Mouse (Mus musculus) mature B cell (primary cell): Measurements from ENCODE around the gene Hsd17b1.
"Not testable (repeated sequence)": the region's sequence is repeated elsewhere in the genome, so short reads cannot be mapped to it uniquely, and the experiment has no call there.

ENCODE experiments used
- in situ Hi-C: fragments of 300-500 bp; cut with MboI; formaldehyde crosslinking; loops from 2 replicates; pipeline ENCODE4 v1.14.3; 2019

Gene Hsd17b1

DNA sequence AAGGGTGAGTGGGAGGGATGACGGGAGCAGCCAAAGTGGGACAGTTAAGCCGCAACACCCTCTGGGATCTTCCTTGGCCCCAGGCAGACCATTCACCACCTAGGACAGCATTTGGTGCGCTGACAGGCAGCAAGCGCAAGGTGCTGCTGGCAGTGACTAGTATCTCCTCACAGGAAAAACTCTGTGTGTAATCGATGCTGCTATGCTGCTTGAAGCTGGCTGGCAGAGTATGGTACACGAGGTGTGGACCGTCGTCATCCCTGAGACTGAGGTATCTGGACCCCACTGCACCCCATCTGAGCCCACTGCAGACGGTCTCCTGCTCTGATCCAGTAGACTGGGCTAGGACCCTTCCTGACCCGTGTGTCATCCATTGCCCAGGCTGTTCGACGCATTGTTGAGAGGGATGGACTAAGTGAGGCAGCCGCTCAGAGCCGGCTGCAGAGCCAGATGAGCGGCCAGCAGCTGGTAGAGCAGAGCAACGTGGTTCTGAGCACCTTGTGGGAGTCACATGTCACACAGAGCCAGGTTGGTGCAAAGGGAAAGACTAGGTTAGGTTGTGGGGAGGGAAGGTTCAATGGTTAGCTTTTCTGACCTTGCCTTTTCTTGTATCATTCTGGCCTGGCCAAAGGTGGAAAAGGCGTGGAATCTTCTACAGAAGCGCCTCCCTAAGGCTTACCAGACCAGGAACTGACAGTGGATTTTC, 7.6 kb downstream of the Hsd17b1 start:
- in situ Hi-C loops, result no loop called here

DNA sequence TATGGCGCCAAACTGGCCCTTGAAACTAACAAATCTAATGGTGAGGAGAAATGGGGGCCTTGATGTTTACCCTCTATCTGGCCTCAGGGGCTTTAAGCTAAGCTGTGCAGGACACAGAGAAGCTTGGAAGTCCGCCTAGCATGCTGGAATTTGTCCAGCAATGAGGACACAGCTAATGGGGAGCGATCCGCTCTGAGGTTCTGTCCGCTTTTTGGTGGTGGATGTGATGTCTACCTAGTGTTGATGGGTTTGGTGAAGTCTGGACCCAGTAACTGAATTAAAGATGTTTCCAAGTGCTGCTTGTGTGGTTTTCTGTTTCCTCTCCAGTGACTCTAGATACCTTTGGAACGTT, 8.1 kb downstream of the Hsd17b1 start:
- in situ Hi-C loops, result no loop called here

DNA sequence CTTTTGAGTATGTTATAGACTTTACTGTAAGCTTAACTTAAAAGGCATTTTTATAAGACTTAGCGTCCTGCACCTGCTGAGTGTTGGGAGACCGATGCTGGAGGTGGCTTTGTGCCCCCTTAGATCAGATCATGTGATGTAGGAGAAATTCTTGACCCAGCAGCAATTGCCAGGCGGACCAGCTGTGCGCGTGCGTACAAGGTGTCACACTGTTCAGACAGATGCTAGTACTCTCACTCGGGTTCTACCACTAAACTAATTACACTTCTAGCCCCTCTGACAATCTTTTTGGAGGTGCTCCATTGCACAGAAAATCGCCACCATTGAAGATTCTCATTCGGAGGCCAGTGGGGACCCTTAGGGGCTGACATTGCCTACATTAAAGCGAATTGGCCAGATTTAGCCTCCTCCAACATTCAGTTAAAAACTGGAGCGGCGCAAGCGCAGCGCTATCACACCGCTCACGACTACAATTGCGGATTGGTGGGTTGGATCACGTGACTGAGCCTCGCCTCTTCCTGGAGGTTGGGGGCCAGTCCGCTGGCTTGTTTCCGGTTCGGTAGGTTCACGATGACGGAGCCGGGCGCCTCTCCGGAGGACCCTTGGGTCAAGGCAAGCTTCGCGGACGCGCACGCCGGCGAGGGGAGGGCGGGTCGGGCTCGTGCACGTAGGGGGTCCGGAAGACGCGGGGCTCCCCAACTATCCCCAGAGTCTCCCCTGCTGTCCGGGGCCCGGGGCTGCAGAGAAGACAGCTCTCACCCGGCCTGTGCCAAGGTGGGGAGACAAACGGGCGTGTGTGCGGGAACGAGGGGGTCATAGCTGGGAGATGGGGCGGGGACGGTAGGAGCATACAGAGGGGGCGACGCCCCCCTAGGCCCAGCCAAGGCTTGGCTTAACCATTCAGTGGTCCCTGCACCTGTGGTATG, 8.8 kb downstream of the Hsd17b1 start, which contains the start of gene Mlx:
TSS of gene Mlx (plus strand) at position 522 of the 926 bp plus-strand sequence.
- in situ Hi-C loops, result no loop called here

DNA sequence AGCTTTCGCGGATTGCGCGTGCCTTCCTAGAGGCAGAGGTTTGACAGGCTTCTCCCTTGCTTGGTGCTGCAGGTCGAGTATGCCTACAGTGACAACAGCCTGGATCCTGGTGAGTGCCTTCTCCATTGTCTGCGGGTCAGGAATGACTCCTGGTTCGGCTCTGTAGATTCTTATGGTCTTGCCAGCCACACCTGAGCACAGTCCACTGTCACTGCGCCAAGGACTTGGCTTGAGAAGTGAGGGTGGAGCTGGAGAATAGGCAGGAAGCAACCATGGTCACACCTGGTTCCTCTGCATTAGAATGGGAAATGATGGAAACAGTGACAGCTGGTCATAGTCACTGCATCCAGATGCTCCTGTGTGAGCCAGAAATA, 9.5 kb downstream of the Hsd17b1 start:
- in situ Hi-C loops, result no loop called here

DNA sequence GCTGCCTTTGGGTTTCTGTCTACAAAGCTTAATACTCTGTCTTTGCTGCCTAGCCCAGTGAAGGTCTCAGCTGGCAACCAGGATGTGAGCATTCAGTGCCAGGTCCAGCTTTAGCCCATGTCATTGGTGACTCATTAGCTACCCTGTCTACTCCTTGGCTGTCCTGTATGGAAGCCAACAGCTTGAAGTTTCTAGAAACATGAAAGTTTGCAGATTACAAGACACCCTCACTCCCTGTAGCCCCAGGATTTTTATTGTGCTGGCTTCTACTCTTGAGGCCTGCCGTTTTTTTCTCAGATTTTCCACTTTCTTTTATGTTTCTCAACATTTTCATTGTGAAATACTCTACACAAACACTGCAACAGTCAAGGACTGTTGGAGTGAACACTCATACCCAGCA, 11.7 kb downstream of the Hsd17b1 start:
- in situ Hi-C loops, result no loop called here

DNA sequence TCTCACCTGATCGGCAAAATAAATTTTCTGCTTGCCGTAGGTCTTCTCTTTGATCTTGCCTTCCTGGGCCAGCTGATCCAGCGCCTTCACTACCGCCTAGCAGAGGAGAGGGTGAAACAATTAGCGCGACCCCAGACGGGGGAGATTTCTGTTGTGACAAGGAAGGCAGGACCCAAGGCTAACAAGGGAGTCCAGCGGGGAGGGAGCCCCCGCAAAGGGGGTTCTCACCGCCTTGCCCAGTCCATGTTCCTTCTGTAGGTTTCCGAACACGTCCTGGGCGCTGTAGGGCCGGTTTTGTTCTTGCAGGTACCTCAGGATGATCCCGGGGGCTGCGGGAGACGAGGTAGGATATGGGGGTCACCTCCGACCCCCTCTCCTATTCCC, 16.7 kb downstream of the Hsd17b1 start:
- in situ Hi-C loops, result no loop called here

DNA sequence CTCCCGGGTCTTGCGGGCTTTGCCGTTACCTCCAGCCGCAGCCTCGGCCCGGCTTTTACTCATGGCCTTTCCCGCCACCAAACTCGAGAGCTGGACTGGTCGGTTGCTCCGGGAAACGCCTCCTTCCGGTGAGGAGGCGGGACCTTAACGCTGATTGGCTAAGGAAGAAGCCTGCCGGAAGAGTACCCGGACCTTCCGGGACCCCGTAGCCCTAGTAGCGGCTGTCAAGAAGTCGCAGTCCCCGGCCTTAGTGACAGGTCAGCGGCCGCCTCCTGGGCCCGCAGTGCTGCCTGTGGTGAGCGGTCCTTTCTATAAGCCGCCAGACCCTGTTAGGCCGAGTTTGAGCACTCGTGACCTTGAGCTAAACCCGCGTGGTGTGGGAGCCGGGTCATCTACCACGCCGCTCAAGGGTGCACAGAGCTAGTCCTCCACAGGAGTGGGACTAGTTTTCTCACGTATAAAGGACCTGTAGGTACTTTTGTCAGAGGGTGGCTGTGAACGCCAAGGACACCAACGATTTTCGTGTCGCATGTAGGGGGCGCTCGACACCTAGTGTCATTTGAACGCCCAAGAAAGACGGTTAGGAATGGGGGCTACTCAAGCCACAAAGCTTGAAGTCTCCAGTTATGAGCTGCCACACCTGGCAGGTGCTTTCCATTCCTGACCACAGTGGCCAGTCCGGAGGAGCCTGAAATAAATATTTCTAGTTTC, 17.3 kb downstream of the Hsd17b1 start, which contains the start of gene Psmc3ip:
TSS of gene Psmc3ip (minus strand) at position 123 of the 711 bp plus-strand sequence.
- in situ Hi-C loops, result no loop called here

DNA sequence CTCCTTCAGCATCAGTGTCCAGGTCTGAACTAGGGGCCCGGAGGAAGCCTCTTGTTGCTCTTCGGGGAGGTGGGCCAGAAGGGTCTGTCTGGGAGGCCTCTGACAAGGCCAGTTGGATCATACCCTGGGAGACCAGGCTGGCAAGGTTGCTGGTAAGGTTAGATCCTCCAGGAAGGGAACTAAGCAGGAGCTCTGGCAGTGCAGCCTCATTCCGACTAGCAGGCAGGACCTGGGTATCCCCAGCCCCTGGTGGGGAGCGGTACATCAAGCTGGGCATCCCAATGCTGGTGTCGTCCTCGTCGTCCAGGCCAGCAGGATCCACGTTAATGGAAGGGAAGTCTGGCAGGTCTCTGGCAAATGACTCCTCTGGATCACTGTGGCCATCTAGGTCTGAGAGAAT, 20.0 kb downstream of the Hsd17b1 start:
- in situ Hi-C loops, result no loop called here

DNA sequence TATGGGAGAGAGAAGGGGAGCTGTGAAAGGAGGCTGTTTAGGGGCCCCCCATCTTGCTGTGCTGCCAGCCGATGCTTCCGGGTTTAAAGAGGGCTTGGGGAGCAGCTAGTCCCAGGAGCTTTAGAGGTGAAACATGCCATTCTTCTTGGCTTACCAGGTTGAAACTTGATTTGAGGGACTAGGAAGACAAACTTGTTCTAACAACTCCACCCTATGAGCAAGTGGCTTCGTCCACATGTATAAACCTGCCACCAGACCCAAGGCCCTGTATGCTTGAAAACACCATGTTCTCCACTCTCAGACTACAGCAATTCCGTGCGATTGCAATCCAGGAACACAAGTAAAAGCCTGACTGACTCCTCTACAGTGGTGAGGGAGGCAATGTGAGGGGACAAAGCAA, 24.8 kb downstream of the Hsd17b1 start:
- in situ Hi-C loops, result no loop called here

DNA sequence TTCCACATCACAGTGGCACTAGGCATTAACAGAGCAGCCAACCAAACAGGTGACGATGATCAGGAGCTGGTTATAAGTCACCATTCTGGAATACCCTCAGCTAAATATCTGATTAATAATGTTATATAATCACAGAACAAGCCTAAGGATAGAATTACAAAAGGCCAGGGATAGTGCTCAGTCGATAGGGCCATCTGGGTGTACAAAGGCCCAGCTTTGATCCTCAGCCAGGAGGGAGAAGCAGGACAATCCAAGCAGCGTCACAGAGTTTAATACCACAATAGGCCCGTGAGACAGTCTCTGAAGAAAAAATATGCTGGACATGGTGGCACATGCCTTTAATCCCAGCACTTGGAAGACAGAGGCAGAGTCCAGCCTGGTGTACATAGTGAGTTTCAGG, 31.1 kb downstream of the Hsd17b1 start:
- in situ Hi-C loops, result no loop called here

DNA sequence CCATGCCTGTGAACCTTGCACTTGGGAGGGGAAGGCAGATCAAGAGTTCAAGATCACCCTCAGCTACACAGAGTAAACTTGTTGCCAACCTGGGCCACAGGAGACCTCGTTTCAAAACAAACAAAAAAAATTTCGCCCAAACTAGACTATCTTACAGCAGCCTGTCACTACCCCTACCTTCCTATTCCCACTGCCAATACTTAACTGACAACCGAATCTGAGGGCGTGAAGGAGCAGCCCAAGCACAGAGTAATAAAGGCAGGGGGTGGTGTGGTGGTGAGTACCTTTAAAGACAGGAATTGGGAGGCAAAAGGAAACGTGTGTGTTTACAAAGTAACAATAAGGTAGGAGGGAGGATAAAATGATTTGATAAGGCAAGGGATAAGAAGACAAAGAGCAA, 32.5 kb downstream of the Hsd17b1 start:
- in situ Hi-C loops, result no loop called here

DNA sequence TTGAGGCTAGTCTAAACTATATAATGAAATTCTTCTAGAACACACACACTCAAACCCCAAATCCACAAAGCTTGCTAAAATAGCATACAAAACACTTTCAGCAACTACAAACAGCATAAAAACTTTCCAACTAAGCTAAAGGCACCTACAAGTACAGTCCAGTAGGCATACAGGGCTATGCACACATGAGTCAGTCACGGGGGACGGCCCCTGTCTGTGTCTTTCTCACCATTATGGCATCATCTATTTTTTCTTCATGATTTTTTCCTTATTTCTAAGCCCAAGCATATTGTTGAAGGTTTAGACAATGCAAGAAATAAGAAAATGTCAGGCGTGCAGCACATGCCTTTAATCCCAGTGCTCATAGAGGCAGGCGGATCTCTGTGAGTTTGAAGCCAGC, 33.0 kb downstream of the Hsd17b1 start:
- in situ Hi-C loops, result no loop called here

DNA sequence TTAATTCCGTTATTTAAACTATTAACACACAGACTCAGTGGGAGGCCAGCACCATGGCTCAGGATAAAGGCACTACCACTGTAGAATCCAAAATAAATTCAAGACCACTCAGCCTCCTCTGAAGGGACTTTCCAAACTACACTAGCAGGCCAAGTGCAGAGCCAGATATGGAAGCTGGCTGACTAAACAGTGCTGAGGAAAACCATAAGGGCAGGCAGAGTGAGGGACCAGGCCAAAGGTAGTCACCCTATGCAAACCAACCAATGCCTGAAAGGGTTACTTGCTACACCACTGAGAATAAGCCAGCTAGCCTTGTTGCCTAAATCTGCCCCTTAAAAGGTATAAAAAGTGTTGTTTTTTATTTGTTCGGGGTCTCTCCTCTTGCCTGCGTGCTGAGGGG, 34.0 kb downstream of the Hsd17b1 start:
- in situ Hi-C loops, result no loop called here

DNA sequence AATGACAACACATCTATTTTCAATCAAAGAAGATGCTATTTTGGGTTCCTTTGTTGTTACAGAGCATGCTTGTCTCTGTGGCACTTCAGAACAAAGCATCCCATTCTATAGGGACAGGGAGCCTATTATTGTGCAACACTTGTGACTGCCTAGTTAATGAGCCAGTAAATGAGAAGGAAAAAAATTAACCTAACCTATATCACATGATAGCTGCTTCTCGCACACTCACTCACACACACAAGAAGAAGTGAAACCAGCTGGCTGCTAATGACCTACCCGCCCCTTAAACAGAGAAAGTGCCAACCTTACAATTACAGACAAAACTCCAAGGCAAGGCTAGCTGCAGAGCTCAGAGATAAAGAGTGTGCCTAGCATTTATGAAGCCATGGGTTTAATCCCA, 37.4 kb downstream of the Hsd17b1 start:
- in situ Hi-C loops, result no loop called here

DNA sequence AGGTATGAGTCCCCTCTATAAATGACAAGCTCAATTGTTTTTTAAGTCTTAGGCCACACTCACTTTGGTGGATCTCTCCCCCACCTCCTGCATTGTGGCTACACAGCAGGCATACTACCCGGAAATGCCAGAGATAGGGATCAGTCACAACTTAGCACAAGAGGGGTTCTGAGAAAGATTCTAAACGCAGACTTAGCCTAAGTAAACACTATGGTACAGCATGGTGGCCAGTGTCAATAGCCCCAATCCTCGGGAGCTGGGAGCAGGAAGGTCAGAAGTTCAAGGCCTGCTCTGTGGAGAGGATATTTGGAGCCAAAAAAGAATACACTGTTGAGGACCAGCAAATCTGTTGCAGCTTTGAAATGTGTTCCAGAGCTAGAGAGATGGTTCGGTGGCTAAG, 39.9 kb downstream of the Hsd17b1 start:
- in situ Hi-C loops, result no loop called here

DNA sequence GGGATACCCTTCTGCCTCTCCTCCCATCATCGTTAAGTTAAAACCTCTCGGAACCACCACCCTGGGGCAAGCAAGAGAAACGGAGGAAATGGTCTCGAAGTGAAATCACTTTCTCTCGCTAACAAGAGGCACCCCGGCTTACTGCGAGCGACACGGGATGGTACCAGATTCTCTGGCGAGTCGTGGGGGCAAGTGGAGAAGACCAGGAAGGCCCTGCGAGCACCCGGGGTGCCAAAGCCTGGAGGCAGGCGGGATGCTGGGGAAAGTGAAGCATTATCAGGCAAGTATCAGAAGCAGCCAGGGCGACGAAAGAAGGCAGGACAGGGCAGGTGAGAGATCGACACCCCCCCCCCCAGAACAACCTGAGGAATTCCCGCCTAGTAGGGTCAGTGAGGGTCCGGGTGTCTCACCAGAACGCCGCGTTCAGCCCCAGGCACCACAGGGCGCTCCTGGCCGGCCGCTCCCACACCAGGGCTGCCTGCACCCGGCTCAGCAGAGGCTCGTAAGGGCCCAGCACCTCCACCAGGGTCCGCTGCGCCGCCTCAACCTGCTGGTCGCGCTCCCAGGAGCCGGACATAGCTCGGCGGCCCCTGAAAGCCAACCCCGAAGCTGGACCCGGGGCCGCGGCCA, 41.0 kb downstream of the Hsd17b1 start:
- in situ Hi-C loops, result no loop called here

DNA sequence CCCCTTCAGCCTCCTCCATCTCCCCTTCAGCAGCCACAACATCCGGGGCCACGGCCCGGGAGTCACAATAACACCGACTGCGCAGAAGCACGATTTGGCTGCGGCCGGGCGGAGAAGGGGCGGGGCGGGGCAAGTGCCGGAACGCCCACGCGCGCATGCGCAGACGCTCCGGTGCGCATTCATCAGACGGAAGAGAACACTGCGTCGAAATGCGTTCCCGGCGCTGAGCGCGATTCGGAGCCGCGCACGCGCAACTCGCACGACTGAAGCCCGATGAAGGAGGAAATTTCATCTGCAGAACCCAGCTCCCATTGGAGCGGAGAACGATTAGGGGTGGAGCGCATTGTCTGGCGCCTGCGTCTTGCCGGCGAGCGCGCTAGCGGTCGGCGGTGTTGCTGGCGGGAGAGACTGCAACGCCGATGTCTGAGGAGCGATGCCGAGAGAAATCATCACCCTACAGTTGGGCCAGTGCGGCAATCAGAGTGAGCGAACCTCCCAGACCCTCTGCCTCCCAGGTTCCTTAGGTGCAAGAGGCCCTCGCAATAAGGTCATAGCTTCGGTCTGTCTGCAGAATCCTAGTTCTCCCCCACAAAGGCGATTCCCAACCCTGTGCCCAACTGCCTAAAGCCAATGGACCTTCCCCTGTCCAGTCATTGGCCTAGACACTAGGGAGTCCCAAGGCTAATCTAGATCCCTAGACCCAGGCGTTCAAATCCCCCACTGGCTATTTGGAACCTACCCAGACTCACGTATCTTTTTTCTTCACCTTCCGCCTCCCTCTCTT, 41.7 kb downstream of the Hsd17b1 start, which contains the start of the genes Retreg3 and Tubg1:
TSS of gene Retreg3 (minus strand) at position 133 of the 784 bp plus-strand sequence.
TSS of gene Tubg1 (plus strand) at position 178 of the 784 bp plus-strand sequence.
- in situ Hi-C loops, result no loop called here

DNA sequence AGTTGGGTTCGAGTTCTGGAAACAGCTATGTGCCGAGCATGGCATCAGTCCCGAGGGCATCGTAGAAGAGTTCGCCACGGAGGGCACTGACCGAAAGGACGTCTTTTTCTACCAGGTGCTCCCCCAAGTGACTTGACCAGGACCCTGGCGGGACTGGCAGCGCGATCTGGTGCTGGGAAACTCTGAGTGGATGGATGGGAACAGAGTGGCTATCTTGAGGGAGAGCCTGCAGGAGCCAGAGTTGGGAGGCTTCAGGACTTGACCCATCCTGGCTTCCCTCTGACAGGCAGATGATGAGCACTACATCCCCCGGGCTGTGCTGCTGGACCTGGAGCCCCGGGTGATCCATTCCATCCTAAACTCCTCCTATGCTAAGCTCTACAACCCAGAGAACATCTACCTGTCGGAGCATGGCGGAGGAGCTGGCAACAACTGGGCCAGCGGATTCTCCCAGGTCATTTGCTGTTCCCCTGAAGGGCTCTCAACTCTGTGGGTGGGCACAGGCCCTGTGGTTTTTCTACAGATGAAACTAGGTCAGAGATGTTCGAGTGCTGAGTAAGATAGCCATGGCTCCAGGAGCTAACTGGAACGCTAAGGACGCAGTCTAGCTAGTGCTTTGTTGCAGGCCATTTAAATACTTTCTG, 42.5 kb downstream of the Hsd17b1 start:
- in situ Hi-C loops, result no loop called here

DNA sequence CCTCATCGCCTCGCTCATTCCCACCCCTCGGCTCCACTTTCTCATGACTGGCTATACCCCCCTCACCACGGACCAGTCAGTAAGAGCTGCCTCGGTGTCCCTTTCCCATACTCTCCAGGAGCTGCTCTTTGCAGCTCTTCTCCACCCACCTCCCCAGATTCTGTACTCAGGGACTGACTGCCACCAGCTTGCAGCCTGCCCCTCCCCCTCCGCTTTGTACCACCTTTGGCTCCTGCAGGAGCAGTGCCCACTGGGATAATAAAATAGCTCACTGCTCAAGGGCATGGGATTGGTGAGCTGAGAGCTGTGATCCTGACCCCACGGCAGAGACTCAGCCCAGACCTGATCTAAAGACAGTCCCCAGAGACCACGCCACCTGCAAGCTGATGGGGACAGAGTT, 46.3 kb downstream of the Hsd17b1 start:
- in situ Hi-C loops, result not testable (repeated sequence)

DNA sequence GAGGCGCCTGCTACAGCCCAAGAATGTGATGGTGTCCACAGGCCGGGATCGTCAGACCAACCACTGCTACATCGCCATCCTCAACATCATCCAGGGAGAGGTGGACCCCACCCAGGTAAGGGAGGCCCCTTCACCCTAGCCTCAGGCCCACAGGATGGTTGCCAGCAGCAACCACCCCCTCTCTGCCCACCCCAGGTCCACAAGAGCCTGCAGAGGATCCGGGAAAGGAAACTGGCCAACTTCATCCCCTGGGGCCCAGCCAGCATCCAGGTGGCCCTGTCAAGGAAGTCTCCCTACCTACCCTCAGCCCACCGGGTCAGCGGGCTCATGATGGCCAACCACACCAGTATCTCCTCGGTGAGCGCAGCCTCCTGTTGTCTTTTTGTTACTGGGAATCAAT, 46.8 kb downstream of the Hsd17b1 start:
- in situ Hi-C loops, result not testable (repeated sequence)

DNA sequence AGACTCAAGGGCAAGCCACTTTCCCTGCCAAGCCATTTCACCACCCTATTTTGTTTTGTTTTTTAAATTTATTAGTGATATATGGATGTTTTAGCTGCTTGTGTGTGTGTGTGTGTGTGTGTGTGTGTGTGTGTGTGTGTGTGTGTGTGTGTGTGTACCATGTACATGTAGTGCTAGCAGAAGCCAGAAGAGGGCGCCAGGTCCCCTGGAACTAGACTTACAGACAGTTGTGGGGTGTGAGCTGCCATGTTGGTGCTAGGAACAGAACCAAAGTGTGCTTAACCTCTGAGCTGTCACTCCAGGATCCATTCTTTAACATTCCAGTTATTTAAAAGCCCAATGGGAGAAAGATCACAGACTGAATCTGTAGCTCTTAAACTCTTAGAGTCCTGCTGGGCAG, 48.9 kb downstream of the Hsd17b1 start:
- in situ Hi-C loops, result no loop called here
